Mouse (Mus musculus) liver, postnatal 0 days (tissue): ENCODE measurements at regions not wholly inside any gene's neighbourhood (a gene's known extent, or its start where the extent isn't known, plus 50 kb on each side); places are given as distances from the start of the nearest gene placed in this dataset.

ENCODE experiments used
- CTCF ChIP-seq: sonication (generic); IDR thresholded peaks from 2 replicates; pipeline ENCODE4 v1.5.1; 2016; ENCODE audit warnings: antibody characterized with exemption, low read depth
- EP300 ChIP-seq: IDR thresholded peaks from 2 replicates; pipeline ENCODE4 v1.6.1; 2016; ENCODE audit warnings: antibody characterized with exemption, low read depth, mild to moderate bottlenecking

- TF ChIP-seq CTCF (no peak), EP300 (no peak)
These were observed 146.1 kb upstream of the Zfp648 start for GRCm38 (mm10) chr1:154054874-154055273.
